22 mouse cellular contexts compared by ENCODE assay signal in genomic region chr16:23146280-23146679, GRCm38 (mm10). TPM values are rescaled to one million over a fixed set of nuclear protein-coding genes. Genes with fewer than 3 reads are reported as not detected.
DNase-seq lines count a peak whose midpoint lies in the region.
"Had no signal": no experiment of that assay in that cellular context is flagged by ENCODE, and none has a peak within 500 bp of the region (broad histone marks: within the 10 kb centered on the region; RNA-seq: fewer than 3 reads in every experiment).

TSS of gene Adipoq (plus strand) at chr16:23146536.

- DNase-seq in heart, adult 11 months: peak; percentile 74
- DNase-seq in heart, adult 8-10 months (ENCODE audit: low spot score): no peak
- DNase-seq in urinary bladder, adult 2 months (ENCODE audit: low spot score): no peak
- no peak for DNase-seq in urinary bladder, postnatal 14 days (ENCODE audit: low spot score)
- peak in 1 of 2 experiments; percentile 27 for DNase-seq in adrenal gland, postnatal 36 days
- no peak for DNase-seq in yolk sac, embryonic 10.5 days (ENCODE audit: low spot score)
- no peak for DNase-seq in spleen, postnatal 4 days (ENCODE audit: low spot score in 2 of 2)
- DNase-seq: cerebellum, adult 9-10 months; kidney, postnatal 4 days; layer of hippocampus, postnatal 36 days; lung, embryonic 14.5 days; lung, postnatal 4 days; right cerebral cortex, postnatal 14 days had no signal

RNA-seq across cellular contexts. Expression of gene Adipoq, which starts in this region (rescaled TPM):
- 1 to 10 TPM; 2.5 to 6.3 (median 3.5) TPM for total RNA-seq in heart, adult 8-10 months (2022)
- 33.4 and 78.4 TPM in 2 replicates for polyA plus RNA-seq in urinary bladder, adult 2 months (2012; rRNA removed)
- 100 to 1,000 TPM; 289 to 393 TPM for total RNA-seq in adrenal gland, postnatal 36 days (2021)
- total RNA-seq: layer of hippocampus, postnatal 36 days; left cerebral cortex, postnatal 25 days had no signal
- polyA plus RNA-seq: erythroblast, embryonic 14.5 days; forebrain, embryonic 15.5 days; heart, embryonic 16.5 days; hindbrain, embryonic 12.5 days; kidney, embryonic 14.5 days; liver, adult 2 months; lung, embryonic 14.5 days; midbrain, embryonic 11.5 days; neural tube, embryonic 13.5 days had no signal

Comparison
In these comparisons a context has a peak if more than half of its experiments do, and no peak if none do; other contexts are left out.
1. RNA of gene Adipoq (total RNA-seq): 289 to 393 TPM in adrenal gland, postnatal 36 days; 2.5 to 6.3 TPM in heart, adult 8-10 months; every median in the first group is over 10 times any median in the second.